Mouse (Mus musculus): ENCODE measurements at regions not wholly inside any gene's neighbourhood (a gene's known extent, or its start where the extent isn't known, plus 50 kb on each side); places are given as distances from the start of the nearest gene placed in this dataset.

GRCm38 (mm10) chr8:109012655-109013054 is 481.2 kb upstream of the Pmfbp1 start:
- ChIA-PET CTCF (interaction anchor here in 1 of 4 experiments (0.8 kb wide), 1 partner anchor 126 kb away, joined by 3 read pairs; no protein-coding TSS in a partner anchor), POLR2A (interaction anchor here in 1 of 4 experiments (0.7 to 0.9 kb wide), 2 partner anchors 8 to 230 kb away, joined by 3 to 4 read pairs; no protein-coding TSS in a partner anchor)

GRCm38 (mm10) chr8:109013577-109013976 is 480.2 kb upstream of the Pmfbp1 start:
- ChIA-PET POLR2A (no interaction called here), CTCF (interaction anchor here in 2 of 4 experiments (0.6 to 1.1 kb wide), 2 partner anchors 341 to 440 kb away, joined by 3 to 4 read pairs; no protein-coding TSS in a partner anchor)

- ChIA-PET POLR2A (no interaction called here), CTCF (no interaction called here)
Observed at GRCm38 (mm10) chr8:109014746-109015145, 479.1 kb upstream of the Pmfbp1 start.

- POLR2A ChIA-PET, result interaction anchor here in 2 of 4 experiments (0.6 to 0.8 kb wide), 2 partner anchors 77 to 1349 kb away, joined by 3 to 4 read pairs; no protein-coding TSS in a partner anchor
- CTCF ChIA-PET, result interaction anchor here in 1 of 4 experiments (0.5 kb wide), 1 partner anchor 55 kb away, joined by 3 read pairs; no protein-coding TSS in a partner anchor
Observed at GRCm38 (mm10) chr8:109019565-109019964, 474.3 kb upstream of the Pmfbp1 start.

GRCm38 (mm10) chr8:109020102-109020501 is 473.7 kb upstream of the Pmfbp1 start:
- POLR2A ChIA-PET, result interaction anchor here in 3 of 4 experiments (0.6 to 1.0 kb wide), 3 partner anchors 8 to 1350 kb away, joined by 3 to 4 read pairs (median 3); no protein-coding TSS in a partner anchor

GRCm38 (mm10) chr8:109027923-109028322 is 465.9 kb upstream of the Pmfbp1 start:
- ChIA-PET CTCF (no interaction called here), POLR2A (interaction anchor here in 1 of 4 experiments (0.6 kb wide), 1 partner anchor 763 kb away, joined by 3 read pairs; no protein-coding TSS in a partner anchor)

More at GRCm38 (mm10) chr8:109020102-109020501, 473.7 kb upstream of the Pmfbp1 start:
- CTCF ChIA-PET, result interaction anchor here in 1 of 4 experiments (0.5 kb wide), 1 partner anchor 54 kb away, joined by 3 read pairs; no protein-coding TSS in a partner anchor

GRCm38 (mm10) chr8:109053608-109054007 is 440.2 kb upstream of the Pmfbp1 start:
- POLR2A ChIA-PET, result no interaction called here
- CTCF ChIA-PET, result interaction anchor here in 2 of 4 experiments (0.5 to 0.6 kb wide), 2 partner anchors 923 to 1222 kb away, joined by 3 to 5 read pairs; no protein-coding TSS in a partner anchor

GRCm38 (mm10) chr8:109059152-109059551 is 434.7 kb upstream of the Pmfbp1 start:
- ChIA-PET CTCF (interaction anchor here in 1 of 4 experiments (0.8 kb wide), 1 partner anchor 126 kb away, joined by 3 read pairs; no protein-coding TSS in a partner anchor), POLR2A (interaction anchor here in 3 of 4 experiments (0.8 to 1.6 kb wide), 4 partner anchors 16 to 20 kb away, joined by 3 to 9 read pairs (median 5); no protein-coding TSS in a partner anchor)

- POLR2A ChIA-PET, result no interaction called here
- CTCF ChIA-PET, result no interaction called here
Observed at GRCm38 (mm10) chr8:109062376-109062775, 431.5 kb upstream of the Pmfbp1 start.

- CTCF ChIA-PET, result interaction anchor here in 1 of 4 experiments (0.6 kb wide), 1 partner anchor 54 kb away, joined by 3 read pairs; no protein-coding TSS in a partner anchor
- POLR2A ChIA-PET, result no interaction called here
Observed at GRCm38 (mm10) chr8:109073715-109074114, 420.1 kb upstream of the Pmfbp1 start.

- CTCF ChIA-PET, result interaction anchor here in 1 of 4 experiments (0.6 kb wide), 2 partner anchors 110 to 766 kb away, joined by 4 to 6 read pairs; no protein-coding TSS in a partner anchor
- POLR2A ChIA-PET, result interaction anchor here in 3 of 4 experiments (0.5 to 1.3 kb wide), 4 partner anchors 16 to 1393 kb away, joined by 3 to 9 read pairs (median 4); no protein-coding TSS in a partner anchor
Observed at GRCm38 (mm10) chr8:109075006-109075405, 418.8 kb upstream of the Pmfbp1 start.

- CTCF ChIA-PET, result interaction anchor here in 1 of 4 experiments (0.5 to 0.6 kb wide), 2 partner anchors 199 to 1612 kb away, joined by 4 read pairs; no protein-coding TSS in a partner anchor
- POLR2A ChIA-PET, result interaction anchor here in 3 of 4 experiments (0.6 to 1.4 kb wide), 6 partner anchors 9 to 335 kb away, joined by 3 to 6 read pairs (median 4); no protein-coding TSS in a partner anchor
Observed at GRCm38 (mm10) chr8:109079223-109079622, 414.6 kb upstream of the Pmfbp1 start.

- ChIA-PET CTCF (no interaction called here), POLR2A (no interaction called here)
Observed at GRCm38 (mm10) chr8:109081295-109081694, 412.5 kb upstream of the Pmfbp1 start.

- ChIA-PET CTCF (interaction anchor here in 1 of 4 experiments (0.5 kb wide), 1 partner anchor 451 kb away, joined by 3 read pairs; no protein-coding TSS in a partner anchor), POLR2A (no interaction called here)
Observed at GRCm38 (mm10) chr8:109085134-109085533, 408.7 kb upstream of the Pmfbp1 start.

- CTCF ChIA-PET, result no interaction called here
Observed at GRCm38 (mm10) chr8:109087781-109088180, 406.0 kb upstream of the Pmfbp1 start.

GRCm38 (mm10) chr8:109099671-109100070 is 394.2 kb upstream of the Pmfbp1 start:
- ChIA-PET CTCF (no interaction called here), POLR2A (interaction anchor here in 1 of 4 experiments (0.5 kb wide), 1 partner anchor 163 kb away, joined by 3 read pairs; no protein-coding TSS in a partner anchor)

More at GRCm38 (mm10) chr8:109087781-109088180, 406.0 kb upstream of the Pmfbp1 start:
- POLR2A ChIA-PET, result interaction anchor here in 1 of 4 experiments (1.5 kb wide), 1 partner anchor 9 kb away, joined by 4 read pairs; no protein-coding TSS in a partner anchor

- POLR2A ChIA-PET, result no interaction called here
- CTCF ChIA-PET, result no interaction called here
Observed at GRCm38 (mm10) chr8:109101416-109101815, 392.4 kb upstream of the Pmfbp1 start.

GRCm38 (mm10) chr8:109104798-109105326 is 389.0 kb upstream of the Pmfbp1 start:
- ChIA-PET CTCF (no interaction called here), POLR2A (no interaction called here)

- CTCF ChIA-PET, result no interaction called here
- POLR2A ChIA-PET, result no interaction called here
Observed at GRCm38 (mm10) chr8:109105693-109106092, 388.1 kb upstream of the Pmfbp1 start.

- CTCF ChIA-PET, result interaction anchor here in 1 of 4 experiments (0.6 kb wide), 1 partner anchor 559 kb away, joined by 3 read pairs; no protein-coding TSS in a partner anchor
- POLR2A ChIA-PET, result no interaction called here
Observed at GRCm38 (mm10) chr8:109106971-109107370, 386.9 kb upstream of the Pmfbp1 start.
